Mouse (Mus musculus) G1E (cell line): ENCODE measurements around the gene Frmd8. TPM values are rescaled to one million over a fixed set of nuclear protein-coding genes. Genes with fewer than 3 reads are reported as not detected.
A peak's percentile ranks its signal among the peaks of the same experiment; 100 is the strongest.

Experiments
- ATAC-seq: 2 replicates; pipeline ENCODE4 v1.8.0; 2016; ENCODE audit warnings: mild to moderate bottlenecking; ENCODE audit not compliant: insufficient number of reproducible peaks, poor library complexity, low FRiP score, severe bottlenecking; ENCODE audit errors: extremely low read depth
- DNase-seq: peaks from one replicate; pipeline ENCODE4 v3.0.0; 2012; ENCODE audit warnings: low spot score
- H3K27me3 ChIP-seq: 2 replicates; pipeline ENCODE4 v1.6.1; 2012; ENCODE audit warnings: mild to moderate bottlenecking, low read length, inconsistent platforms; ENCODE audit not compliant: insufficient read depth
- H3K36me3 ChIP-seq: replicated peaks from 2 replicates; pipeline ENCODE3; 2012; ENCODE audit warnings: mild to moderate bottlenecking, inconsistent platforms
- H3K4me1 ChIP-seq: 2 replicates; pipeline ENCODE4 v1.6.1; 2012; ENCODE audit warnings: low read depth, low read length, inconsistent platforms, mixed read lengths; ENCODE audit not compliant: insufficient read depth
- H3K4me3 ChIP-seq: 2 replicates; pipeline ENCODE4 v1.5.1; 2012; ENCODE audit warnings: low read depth, mild to moderate bottlenecking, inconsistent platforms, low read length, moderate library complexity, mixed read lengths
- H3K9me3 ChIP-seq: replicated peaks from 2 replicates; pipeline ENCODE4 v1.6.1; 2012; ENCODE audit warnings: inconsistent platforms
- CTCF ChIP-seq: IDR thresholded peaks from 2 replicates; pipeline ENCODE4 v1.5.1; 2012; ENCODE audit warnings: low read depth, low read length, inconsistent platforms, mixed read lengths
- GATA1 ChIP-seq: IDR thresholded peaks from 2 replicates; pipeline ENCODE4 v1.6.1; 2012; ENCODE audit warnings: borderline replicate concordance, low read length, inconsistent platforms, mixed read lengths
- GATA2 ChIP-seq: IDR thresholded peaks from 2 replicates; pipeline ENCODE4 v1.6.1; 2012; ENCODE audit warnings: low read depth, low read length, inconsistent platforms, borderline replicate concordance
- POLR2AphosphoS5 ChIP-seq: IDR thresholded peaks from 2 replicates; pipeline ENCODE4 v1.6.1; 2012; ENCODE audit warnings: low read depth, low read length, inconsistent platforms; ENCODE audit not compliant: insufficient replicate concordance
- TAL1 ChIP-seq: conservative IDR thresholded peaks from 2 replicates; pipeline ENCODE4 v1.6.1; 2012; ENCODE audit warnings: low read depth, low read length, inconsistent platforms, mixed read lengths
- polyA plus RNA-seq: library from polyadenylated mRNA; stranded (reverse); fragments of >175 nt; gene quantifications from 2 replicates; pipeline ENCODE4 v1.2.3, GENCODE M21; 2012
- total RNA-seq, 2 experiments: library from RNA; stranded (forward) in 1 of 2; stranded (reverse) in 1 of 2; fragments of 200-1000 nt in 1 of 2; fragments of >200 nt in 1 of 2; fragmentation: Nextera tagmentation in 1 of 2; gene quantifications; 2 replicates each; pipeline ENCODE4 v1.2.3; 2014 to 2017

The Frmd8 gene
- total and polyA plus RNA-seq, 3 experiments, result 15.1 to 21.9 (median 15.2) TPM

- no peak for ATAC-seq
- TF ChIP-seq TAL1 (no peak), GATA2 (no peak)
- Histone ChIP-seq H3K4me1 (peaks cover 32% of the 10 kb centered on the region), H3K9me3 (no peaks in the 10 kb centered on the region), H3K4me3 (peak overlapping the region; percentile 71), H3K27me3 (peaks cover 3% of the 10 kb centered on the region; the same call in 1 of the 2 replicates), H3K36me3 (peaks cover 58% of the 10 kb centered on the region)
- no peak for DNase-seq
These were observed 18.4 kb upstream of the Frmd8 start for GRCm38 (mm10) chr19:5893282-5894001.

GRCm38 (mm10) chr19:5892735-5893134 is 17.7 kb upstream of the Frmd8 start:
- H3K36me3 ChIP-seq, result peaks cover 52% of the 10 kb centered on the region
- no peak for DNase-seq
- H3K9me3 ChIP-seq, result no peaks in the 10 kb centered on the region
- H3K4me3 ChIP-seq, result no peak overlapping the region
- peaks cover 3% of the 10 kb centered on the region; the same call in 1 of the 2 replicates for H3K27me3 ChIP-seq
- TF ChIP-seq POLR2AphosphoS5, result no peak
- no peak for TF ChIP-seq CTCF
- no peak for TF ChIP-seq GATA2
- no peak for TF ChIP-seq GATA1
- no peak for TF ChIP-seq TAL1
- H3K4me1 ChIP-seq, result peaks cover 32% of the 10 kb centered on the region
- no peak for ATAC-seq

DNA sequence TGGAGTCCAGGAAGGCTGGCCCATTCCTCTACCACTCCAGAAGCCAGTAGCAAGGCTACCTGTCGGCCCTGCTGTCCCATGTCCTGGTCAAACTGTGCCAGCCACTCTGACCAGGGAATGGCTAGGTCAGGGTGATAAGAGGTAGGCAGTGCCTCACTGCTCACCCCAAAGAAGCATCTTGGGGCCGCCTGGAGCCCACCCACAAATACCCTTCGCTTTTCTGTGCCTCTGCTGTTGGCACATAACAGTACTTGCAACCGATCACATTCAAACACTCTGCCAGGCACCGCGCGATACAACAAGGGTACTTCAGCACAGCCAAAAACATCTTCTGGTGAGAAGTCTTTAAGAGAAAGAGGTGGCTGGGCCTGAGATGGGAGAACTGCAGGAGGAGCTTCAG is 17.2 kb upstream of the Frmd8 start:
- ATAC-seq, result no peak
- H3K27me3 ChIP-seq, result peaks cover 3% of the 10 kb centered on the region; the same call in 1 of the 2 replicates
- peaks cover 47% of the 10 kb centered on the region for H3K36me3 ChIP-seq
- peaks cover 32% of the 10 kb centered on the region for H3K4me1 ChIP-seq
- H3K4me3 ChIP-seq, result no peak overlapping the region
- H3K9me3 ChIP-seq, result no peaks in the 10 kb centered on the region
- TF ChIP-seq CTCF (no peak), TAL1 (no peak), GATA1 (no peak), GATA2 (no peak), POLR2AphosphoS5 (no peak)
- DNase-seq, result no peak

DNA sequence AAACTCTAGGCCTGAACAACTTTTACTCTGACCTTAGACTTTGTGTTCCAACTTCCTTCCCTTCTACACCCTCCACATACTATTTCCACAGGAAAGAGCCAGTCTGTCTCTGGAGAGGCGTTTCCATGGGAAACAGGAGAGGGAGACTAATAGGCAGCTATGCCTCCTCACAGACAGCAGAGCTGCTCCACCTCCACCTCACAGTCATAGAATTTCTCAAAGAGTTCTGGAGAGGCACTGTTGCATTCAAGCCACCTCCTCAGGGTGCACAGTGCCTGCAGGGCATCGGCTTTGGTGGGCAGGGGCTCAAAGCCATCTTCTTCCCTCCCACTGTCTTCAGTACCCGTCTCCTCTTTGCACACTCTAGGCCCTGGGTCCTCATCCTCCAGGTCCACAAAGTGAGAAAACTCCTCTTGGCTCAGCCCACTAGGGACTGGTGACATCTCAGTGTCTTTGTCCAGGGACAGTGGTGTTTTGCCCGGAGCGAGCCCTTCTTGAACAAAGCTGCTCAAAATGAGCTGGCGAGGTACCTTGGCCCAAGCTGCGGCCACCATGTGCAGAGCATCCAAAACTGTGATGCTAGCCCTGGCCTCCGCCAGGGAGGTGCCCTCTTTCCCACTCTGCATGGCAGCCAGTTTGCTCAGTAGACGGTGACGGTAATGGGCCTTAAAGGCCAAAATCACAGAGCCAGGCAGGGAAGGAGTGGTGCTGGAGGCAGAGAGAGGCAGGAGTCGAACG is 16.6 kb upstream of the Frmd8 start:
- Histone ChIP-seq H3K4me3 (no peak overlapping the region), H3K4me1 (peaks cover 32% of the 10 kb centered on the region), H3K36me3 (peaks cover 43% of the 10 kb centered on the region), H3K27me3 (peaks cover 3% of the 10 kb centered on the region; the same call in 1 of the 2 replicates), H3K9me3 (no peaks in the 10 kb centered on the region)
- DNase-seq (no peak), ATAC-seq (no peak)
- TF ChIP-seq GATA1 (no peak), POLR2AphosphoS5 (no peak), CTCF (no peak), TAL1 (no peak), GATA2 (no peak)

DNA sequence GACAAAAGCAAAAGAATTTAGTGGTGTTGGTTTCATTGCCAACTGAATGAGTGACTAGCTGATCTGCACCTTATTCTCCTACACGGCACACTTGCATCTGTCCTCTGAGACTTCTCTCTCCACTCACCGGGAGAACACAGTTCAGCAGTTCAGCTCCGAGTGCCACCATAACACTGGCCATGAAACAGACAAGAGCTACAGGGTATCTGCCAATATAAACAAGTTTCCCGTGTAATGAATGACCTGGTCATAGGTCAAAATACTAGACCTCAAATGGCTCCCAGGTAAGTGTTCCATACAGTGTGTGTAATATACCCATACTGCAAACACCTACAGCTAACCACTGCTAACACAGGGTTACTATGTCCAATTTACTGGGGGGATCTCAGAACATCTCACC is 14.1 kb upstream of the Frmd8 start:
- peaks cover 3% of the 10 kb centered on the region; the same call in 1 of the 2 replicates for H3K27me3 ChIP-seq
- TF ChIP-seq GATA2 (no peak), POLR2AphosphoS5 (no peak), CTCF (no peak), TAL1 (no peak), GATA1 (no peak)
- peaks cover 30% of the 10 kb centered on the region for H3K4me1 ChIP-seq
- no peak for DNase-seq
- H3K4me3 ChIP-seq, result no peak overlapping the region
- peaks cover 19% of the 10 kb centered on the region for H3K36me3 ChIP-seq
- no peak for ATAC-seq
- no peaks in the 10 kb centered on the region for H3K9me3 ChIP-seq

DNA sequence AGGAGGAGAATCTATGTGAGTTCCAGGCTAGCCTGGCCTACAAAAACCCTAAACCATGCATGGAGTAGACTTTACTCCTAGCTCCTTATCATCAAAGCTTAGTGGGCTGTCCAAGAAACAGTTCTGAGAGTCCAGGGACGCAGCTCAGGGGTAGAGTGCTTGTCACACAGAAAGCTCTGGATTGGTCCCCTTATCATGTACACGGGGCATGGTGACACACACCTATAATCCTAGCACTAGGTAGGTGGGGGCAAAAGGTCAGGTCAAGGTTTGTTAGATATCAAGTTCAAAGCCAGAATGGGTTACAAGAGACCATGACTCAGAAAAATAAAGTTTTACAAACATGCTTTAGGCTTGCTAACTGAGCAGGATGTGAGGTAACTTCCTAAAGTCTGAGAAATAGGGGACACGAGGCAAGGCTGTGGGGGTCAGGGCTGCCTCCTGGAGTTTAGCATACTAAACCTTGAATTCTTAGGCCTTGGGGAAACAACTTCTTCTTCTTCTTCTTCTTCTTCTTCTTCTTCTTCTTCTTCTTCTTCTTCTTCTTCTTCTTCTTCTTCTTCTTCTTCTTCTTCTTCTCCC is 12.3 kb upstream of the Frmd8 start:
- TF ChIP-seq CTCF, result no peak
- no peak for TF ChIP-seq GATA2
- TF ChIP-seq TAL1, result no peak
- no peak for TF ChIP-seq GATA1
- TF ChIP-seq POLR2AphosphoS5, result no peak
- ATAC-seq (no peak), DNase-seq (no peak)
- Histone ChIP-seq H3K4me3 (no peak overlapping the region), H3K9me3 (no peaks in the 10 kb centered on the region), H3K4me1 (peaks cover 25% of the 10 kb centered on the region), H3K27me3 (no peaks in the 10 kb centered on the region; the same call in 1 of the 2 replicates), H3K36me3 (peaks cover 11% of the 10 kb centered on the region)
